Mouse (Mus musculus) erythroblast, embryonic 14.5 days (primary cell): ENCODE data around the gene Ces1f.

ENCODE experiments used
- GATA1 ChIP-seq: IDR thresholded peaks from 2 replicates; pipeline ENCODE4 v1.6.1; 2012; ENCODE audit warnings: low read length, inconsistent platforms, mixed read lengths
- TAL1 ChIP-seq: IDR thresholded peaks from 3 replicates; pipeline ENCODE4 v1.6.1; 2012; ENCODE audit warnings: low read length, inconsistent platforms, mixed read lengths

DNA sequence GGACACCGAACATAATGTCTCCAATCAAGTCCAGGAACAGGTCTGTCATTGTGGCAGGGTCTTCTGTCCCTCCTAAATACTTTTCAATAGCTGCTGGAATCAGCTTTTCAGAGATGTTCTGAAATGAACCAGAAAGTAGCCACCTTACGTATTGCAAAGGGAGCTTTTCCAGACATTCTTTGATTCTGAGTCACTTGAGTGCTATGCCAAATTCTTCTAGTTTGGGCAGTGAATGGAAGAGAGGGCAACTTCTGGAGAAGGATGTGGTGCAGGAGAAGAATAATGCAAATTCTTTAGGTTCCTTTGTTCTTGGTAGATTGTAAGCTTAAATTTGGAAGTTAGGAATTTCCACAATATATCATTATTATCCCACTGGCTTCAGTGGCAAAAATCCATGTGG, 37.5 kb upstream of the Ces1f start:
- TF ChIP-seq GATA1 (no peak), TAL1 (no peak)
